Mouse (Mus musculus) layer of hippocampus, adult 11-12 months (tissue): ENCODE results near the gene Gm20388.

ENCODE experiments used
- DNase-seq: peaks from one replicate; pipeline ENCODE4 v3.0.0; 2022; ENCODE audit warnings: low spot score

The Gm20388 gene

DNA sequence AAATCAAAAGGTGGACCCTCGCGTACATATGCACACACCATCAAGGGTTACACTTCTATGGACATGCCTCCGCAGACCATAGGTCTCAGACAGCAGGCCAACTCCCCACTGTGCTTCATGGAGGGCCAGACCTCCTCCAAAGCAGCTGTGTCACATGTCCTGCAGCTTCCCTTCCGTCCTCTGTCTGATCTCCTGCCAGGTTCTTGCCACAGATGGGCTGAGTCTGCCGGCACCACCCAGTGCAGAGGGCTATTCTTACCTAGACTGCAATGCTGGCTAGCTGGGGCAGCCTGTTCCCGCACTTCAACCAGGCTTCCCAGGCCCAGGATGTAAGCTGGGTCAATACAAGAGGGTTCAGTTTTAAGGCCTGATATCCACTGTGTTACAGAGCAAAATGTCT is 4464.5 kb downstream of the Gm20388 start:
- no peak for DNase-seq

DNA sequence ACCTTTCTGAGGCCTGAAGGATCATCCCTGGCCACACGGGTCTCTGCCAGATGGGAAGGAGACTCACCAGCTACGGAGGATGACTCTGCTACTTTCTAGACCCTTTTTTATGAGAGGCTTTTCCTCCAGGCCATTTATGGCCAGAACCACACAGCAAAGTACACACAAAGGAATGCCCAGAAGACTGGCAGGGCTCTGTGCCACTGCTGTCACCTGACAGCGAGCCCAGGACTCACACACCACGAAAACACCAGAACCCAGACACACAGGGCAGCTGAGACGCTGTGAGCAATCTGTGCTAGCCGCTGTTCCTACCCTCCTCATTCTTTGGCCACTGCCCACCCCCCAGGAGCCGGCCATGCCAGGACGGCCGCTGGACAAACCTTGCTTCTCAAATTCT is 4465.1 kb downstream of the Gm20388 start:
- DNase-seq = no peak

DNA sequence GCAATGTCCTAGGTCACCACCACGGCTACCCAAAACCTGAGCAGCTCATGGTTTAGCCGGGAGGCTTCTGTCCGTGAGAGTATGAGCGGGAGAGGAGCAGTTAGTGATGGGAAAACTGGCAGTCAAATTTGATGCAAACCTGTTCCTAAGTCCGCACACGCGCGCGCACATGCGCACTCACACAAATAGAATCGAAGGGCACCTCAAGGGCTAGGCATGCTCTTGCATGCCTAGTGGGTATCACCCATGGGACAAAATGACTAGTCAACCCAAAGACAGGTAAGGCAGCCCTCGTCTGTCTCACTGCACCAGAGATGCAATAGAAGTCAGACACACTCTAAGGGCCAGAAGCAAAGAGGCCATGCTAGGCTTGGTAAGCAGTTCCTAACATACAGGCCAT is 4465.8 kb downstream of the Gm20388 start:
- DNase-seq = no peak

DNA sequence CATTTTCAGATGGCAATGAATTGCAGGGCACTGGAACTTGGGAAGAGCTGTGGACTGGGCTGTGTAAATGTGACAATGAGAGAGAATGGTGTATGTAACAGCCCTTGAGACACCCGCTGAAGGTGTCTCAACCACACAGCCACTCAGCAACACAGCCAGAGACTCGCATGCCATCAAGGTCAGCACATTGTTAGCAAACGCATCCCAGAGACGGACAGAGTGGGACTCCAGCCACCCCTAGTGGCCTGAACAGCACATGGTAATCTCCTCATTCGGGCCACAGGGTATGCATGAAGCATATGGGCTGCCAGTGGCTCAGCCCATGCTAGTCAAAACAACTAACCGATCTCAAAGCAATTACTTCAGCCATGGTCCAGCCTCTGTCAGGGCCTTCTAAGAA is 4468.6 kb downstream of the Gm20388 start:
- no peak for DNase-seq

DNA sequence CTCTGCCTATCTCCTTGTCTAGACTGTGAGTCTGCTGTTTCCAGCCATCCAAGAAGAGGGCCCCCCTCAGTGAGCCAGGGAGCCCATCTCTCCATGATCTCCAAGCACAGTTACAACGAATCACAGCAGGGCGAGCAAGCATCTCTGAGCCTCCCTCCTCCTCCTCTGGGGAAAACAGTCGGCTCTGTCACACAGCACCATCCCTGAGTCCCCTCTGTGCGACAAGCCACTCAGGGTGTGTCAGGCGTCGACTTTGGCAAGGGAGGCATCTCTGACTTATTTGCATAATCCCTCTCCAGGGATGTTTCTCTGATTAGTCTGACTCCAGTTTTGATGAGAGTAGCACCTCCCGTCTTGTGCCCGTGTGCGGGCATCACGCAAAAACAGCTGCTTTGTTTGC is 4471.6 kb downstream of the Gm20388 start:
- DNase-seq = no peak

DNA sequence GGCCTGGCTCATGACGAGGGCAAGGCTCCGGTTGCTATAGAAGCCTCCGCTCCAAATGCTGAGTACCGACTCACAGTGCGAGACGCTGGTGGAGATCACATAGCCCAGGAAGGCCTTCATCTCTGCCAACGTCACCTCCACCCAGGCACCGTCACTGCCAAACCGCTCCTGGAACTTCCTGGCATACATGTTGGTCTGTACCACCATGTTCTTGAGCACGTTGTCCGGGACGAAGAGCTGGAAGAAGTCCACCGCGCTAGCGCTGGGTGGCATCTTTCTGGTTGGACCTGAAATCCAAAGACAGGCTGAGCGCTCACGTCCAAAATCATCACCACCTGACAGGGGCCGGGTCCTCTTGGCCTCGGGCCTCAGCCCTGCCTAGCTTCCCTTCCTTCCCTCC is 4473.7 kb downstream of the Gm20388 start:
- no peak for DNase-seq

DNA sequence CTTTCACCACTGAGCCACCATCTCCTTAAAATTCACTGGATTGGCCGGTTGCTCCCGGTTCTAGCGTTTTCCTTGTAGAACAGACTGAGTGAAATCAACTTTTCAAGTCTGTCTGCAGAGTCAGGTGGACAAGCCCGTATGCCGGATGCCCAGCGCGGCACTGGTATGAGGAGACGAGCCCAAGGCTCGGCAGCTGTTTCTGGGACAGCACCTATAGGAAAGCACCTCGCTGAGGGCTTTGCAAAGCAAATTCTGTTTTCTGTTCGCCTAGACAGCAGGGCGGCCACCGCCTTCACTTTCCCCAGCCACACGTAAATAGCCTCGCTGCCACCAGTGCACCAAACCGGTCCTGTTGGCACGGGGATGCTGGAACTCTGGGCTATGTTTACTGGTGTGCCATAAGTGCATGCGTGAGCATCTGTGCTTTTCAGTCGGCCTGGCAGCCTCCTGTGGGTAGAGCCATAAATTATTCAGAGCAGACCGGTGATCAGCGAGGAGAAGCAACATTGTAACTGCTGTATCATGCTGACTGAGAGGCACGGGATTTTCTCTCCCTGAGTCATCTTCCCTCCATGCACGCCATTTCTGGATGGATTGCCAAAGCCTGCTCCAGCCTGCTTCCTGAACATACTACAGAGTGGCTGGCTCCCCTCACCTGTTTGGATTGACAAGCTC is 4475.7 kb downstream of the Gm20388 start:
- DNase-seq = peak; percentile 78

DNA sequence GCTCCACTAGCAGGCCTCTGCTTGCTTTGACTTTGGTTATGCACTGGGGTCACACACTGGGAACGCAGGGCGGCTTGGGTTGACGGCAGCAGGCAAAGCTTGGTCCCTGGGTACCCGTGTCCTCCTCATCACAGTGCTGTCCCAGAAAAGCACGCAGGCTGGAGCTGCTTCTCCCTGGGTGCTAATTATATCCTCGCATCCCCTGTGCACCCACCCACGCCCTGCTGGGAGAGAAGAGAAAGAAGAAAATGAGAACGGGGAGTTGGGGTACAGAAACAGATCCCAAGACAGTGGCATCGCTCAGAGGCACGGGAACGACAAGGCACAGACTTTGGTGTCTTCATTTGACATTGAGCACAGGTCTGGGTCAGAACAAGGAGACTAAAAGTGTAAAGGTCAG is 4478.9 kb downstream of the Gm20388 start:
- peak; percentile 79 for DNase-seq

DNA sequence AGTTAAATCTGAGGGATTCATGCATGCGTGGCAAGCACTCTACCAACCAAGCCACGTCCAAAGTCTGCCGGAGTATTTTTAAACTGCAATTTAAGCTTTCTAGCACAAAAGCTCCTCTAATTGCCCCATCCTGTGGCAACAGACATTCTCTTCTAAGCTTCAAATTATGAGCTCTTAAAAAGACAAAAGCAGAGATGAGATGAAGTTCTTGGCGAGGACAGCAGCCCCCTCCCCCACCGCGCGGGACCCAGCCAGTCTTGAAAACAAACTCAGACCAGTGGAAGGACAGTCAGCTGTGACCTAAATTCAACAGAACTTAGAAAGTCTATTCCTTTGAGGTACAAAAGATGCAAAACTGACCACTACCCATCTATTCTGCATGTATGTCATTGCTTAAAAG is 4480.6 kb downstream of the Gm20388 start:
- no peak for DNase-seq

DNA sequence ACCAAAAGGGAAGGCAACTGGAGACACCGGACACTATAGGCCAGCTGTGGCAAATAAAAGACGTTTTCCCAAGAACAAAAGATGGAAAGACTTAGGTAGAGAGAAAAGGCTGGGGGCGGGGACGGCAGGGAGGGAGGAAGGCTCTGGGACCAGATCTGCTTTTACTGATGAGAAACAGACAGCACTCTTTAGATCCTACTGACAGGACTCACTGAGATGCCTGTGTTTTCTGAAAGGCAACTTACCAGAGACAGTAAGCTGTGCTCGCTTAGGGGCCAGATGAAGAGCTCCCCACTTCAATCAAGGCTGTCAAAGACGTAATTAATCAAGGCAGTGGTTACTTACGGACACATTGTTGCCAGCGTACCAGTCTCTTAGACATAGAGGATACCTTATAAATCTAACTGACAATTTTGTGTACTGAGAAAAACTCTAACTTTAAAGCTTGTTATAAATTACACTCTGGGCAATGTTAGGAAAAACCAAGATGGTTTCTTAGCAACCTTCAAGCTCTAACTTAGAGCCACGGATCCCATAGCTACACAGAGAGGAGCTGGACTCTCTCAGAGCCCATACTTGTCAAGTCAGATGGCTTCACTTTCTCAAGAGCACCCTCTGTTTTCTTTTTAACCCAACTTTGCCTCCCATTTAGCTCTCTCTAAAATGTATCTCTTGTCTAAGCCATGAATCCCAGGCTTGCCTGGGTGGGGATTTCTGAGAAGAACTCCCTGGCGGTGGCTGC is 4481.8 kb downstream of the Gm20388 start:
- no peak for DNase-seq

DNA sequence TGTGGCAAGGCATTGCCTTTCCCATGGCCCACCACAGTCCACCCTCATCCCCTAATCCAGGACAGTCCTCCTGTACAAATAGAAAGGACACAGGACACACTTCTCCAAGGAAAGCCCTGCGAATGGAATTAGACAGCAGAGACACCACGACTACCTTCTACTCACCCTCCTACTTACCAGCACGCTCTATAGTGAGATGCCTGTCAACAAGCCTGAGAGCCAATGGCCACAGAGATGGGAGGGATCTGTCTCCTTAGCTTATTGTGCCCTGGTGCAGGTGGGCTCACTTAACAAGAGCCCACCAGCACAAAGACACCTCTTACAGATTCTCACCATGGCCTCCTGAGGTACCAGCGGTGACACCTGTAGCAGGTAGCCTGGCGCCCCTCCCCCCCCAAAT is 4482.4 kb downstream of the Gm20388 start:
- peak; percentile 12 for DNase-seq

DNA sequence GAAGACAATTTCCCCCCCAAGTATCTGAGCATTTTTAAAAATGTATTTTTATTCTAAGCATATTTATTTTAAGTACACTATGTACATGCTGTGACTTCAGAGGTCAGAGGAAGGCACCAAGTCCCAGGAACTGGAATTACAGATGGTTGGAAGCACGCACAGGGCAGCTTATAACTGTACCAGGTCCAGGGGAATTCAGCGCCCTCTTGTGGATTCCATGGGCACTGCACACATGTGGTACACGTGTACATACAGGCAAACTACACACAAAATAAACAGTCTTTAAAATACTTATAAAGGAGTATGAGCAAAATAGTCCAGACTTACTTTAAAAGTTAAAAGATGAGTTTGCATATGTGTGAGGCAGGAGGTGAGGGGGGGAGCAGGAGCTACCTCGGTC is 4483.3 kb downstream of the Gm20388 start:
- no peak for DNase-seq

DNA sequence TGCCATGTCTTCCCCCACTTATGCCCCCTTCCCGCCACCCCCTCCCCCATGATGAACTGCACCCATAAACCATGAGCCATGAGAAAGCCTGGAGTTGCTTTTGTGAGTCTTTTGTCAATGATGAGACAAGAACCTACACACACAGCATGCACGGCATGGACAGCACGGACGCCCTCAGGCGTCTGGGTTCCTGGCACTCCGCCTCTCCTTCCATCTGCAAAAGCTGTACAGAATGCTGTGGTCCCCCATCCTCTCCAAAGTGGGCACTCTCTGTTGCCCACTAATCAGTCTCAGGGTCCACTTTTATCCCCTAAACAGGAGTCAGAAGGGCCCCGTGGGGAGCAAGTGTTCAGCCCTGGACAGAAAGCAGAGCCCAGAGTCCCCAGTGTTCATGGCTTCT is 4484.3 kb downstream of the Gm20388 start:
- no peak for DNase-seq
